Mouse (Mus musculus): ENCODE measurements around the gene Dgkg.

Gene Dgkg

DNA sequence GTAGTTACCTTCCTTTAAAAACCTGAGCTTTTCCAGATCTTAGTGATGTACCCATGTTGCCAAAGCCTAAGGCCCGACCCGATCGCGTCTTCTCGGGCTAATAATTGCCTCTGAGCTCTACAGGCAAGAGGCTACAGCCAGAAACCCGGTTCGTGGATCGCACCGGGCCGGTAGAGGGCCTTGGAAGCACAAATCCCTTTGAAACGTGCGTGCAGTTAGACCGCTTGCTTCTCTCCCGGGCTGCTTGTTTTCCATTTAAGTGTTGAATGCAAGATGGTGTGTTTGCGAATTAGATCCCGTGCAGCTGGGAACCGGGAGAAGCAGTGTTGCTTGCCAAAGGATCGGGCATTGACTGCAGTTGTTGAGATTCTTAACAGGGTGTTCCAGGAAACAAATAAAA, 216.8 kb downstream of the Dgkg start:
- peak in 1 of 2 experiments; percentile 7 for DNase-seq (ENCODE audit: low read depth in 2 of 2, low spot score in 2 of 2)

DNA sequence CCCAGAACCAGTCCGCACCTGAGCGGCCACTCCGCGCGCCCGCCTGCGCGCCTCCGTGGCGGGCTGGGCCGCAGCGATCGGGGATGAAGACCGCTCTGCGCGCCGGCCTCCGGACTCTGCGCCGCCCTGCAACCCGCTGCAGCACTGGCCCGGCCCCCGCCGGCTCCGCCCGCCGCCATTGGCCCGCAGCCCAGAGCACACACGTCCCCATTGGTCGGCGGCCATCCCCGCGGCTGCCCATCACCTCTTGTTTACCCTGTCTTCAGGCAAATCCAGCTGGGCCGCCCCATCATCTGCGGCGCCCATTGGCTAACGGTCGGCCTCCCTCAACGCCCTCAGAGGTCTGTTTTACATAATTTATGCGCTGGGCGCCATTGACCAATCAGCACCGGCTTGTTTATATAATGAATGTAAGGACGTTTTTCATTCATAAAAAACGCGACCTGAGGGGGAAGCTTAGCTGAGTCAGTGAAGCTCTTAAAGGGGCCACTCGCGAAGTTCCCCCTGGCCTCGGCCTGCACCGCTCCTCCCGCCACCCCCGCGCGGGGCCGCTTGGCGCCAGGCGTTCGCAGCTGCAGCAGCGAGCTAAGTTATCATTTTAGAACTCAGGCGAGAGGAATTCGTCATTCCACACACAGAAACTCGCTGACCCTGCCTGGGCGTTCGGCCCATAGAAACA, 217.4 kb downstream of the Dgkg start, which contains the start of gene Etv5:
Gene Etv5 (minus strand): TSS at position 221 of the 679 bp plus-strand sequence.
- DNase-seq (ENCODE audit: low read depth in 2 of 2, low spot score in 2 of 2) = peak; percentile 95 to 96

DNA sequence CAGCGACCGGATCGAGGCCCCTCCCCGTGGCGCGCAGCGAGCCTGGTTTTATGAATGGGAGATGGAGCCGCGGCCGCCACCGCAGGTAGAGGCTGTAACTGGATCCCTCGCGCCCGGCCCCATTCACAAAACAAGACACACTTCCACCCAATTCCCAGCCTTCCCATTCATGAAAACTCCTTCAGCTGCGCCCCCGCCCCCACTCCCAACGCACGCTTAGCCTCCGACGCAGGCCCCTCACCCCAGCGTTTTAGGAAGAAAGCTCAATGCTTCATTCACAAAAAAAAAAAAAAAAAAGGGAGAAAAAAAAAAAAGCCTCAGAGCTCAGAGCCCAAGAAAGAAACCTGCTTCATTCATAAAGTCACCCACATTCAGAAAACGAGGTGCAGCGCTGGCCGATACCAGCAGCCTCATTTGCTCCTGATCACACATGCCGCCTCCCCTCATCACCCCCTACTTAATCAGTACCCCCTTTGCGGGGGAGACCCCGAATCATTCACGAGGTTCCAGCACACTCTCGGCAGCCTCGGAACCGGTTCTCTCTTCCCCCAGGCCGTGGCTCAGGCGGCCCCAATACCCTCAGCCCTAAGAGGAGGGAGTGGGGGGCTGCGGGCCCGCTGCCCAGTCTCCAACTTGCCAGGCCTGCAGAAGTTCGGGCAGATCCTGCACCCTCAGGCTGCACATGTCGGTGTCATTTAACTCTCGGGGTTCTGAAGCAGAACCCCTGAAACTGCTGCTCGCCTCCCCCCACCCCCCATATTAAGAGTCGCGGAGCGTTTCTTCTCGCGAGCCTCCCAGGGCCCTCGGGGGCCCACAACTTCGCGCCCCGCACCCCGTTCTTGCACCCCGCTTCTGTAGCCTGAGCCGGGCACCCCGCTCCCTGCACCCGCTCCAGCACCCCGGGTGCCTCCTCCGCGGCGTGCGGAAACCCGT, 218.3 kb downstream of the Dgkg start:
- peak in 1 of 2 experiments; percentile 24 for DNase-seq (ENCODE audit: low read depth in 2 of 2, low spot score in 2 of 2)

DNA sequence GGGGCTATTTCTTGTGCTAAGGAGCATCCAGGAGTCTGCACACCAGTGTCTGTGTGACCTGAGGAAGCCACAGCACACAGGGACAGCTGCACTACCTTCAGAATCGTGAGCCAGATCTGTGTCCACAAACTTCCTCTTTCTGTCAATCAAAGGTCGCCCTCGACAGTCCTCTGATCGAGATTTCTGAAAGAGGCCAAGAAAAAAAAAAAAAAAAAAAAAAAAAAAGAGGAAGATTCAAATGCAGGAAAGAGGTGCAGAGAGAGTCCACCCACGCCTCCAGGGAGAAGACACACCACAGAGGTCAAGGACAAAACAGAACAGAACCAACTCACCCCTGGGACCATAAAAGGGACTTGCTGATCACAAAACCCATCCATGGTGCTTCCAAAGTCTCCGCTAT, 220.9 kb downstream of the Dgkg start:
- no peak for DNase-seq (ENCODE audit: low read depth in 2 of 2, low spot score in 2 of 2)

DNA sequence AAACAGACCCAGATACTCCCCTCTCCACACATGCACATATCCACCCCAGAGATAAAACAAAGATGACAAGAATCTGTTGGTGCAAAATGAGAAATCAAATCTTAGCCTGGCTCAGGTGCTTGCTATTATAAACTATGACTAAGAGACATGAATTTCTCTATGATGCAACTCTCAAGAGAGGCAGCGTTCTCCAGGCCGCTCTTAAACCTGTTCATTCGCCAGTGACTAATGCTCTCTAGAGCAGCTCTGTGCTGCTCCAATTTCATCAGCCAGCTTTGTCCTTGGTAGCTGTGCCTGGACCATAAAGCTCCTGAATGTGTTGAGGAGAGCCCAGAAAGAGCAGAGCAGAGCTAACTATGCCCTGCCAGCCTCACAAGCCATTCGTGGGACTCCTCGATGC, 222.5 kb downstream of the Dgkg start:
- no peak for DNase-seq (ENCODE audit: low read depth in 2 of 2, low spot score in 2 of 2)

DNA sequence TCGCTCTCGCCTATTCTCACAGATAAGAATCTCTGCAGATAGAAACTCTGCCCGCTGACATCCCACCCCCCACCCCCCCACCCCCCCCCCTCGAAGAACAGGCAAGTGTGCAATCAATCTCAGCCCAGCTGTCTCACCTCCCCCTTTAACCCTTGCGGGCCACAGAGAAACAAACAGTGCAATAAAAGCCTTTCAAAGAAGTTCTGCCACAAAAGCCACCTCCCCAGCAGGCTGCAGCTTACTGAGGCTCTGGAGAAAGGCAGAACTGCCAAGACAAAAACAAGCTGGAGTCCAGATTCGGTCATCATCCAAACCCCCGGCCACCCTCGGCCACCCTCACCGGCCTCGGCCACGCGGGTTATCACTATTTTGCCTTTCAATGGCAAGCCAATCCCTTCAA, 223.1 kb downstream of the Dgkg start:
- no peak for DNase-seq (ENCODE audit: low read depth in 2 of 2, low spot score in 2 of 2)

DNA sequence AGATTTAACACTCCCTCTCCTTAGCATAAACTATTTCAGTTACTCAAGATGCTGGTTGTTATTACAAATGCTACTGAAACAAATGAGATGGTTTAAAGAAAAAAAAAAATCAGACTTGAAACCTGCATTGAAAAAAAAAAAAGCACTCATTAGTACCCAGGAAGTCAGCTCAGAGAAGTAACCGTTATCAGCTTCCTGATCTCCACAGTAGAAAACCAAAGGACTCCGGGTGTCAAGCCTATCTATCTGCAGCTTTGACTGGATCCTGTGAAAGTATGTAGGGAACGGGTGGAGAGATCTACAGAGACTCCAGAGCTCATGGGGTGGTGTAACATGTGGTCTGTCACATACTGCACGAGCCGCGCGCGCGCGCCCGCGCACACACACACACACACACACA, 225.2 kb downstream of the Dgkg start:
- no peak for DNase-seq (ENCODE audit: low read depth in 2 of 2, low spot score in 2 of 2)

DNA sequence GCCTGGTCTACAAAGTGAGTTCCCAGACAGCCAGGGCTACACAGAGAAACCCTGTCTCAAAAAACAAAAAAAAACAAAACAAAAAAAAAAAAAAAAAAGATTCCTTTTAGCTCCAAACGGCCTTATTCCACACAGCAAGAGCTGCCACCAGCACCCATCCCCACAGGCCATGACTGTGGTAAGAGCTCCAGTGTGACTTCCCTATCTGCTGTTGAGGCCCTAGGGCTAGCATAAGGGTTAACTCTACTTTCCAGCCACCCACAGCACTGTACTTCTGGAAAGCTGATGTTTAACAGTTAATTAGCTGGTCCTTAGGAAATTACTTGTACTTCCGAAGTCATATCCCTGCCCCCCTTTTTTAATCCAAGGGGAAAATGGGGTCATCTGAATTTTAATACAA, 225.7 kb downstream of the Dgkg start:
- no peak for DNase-seq (ENCODE audit: low read depth in 2 of 2, low spot score in 2 of 2)

DNA sequence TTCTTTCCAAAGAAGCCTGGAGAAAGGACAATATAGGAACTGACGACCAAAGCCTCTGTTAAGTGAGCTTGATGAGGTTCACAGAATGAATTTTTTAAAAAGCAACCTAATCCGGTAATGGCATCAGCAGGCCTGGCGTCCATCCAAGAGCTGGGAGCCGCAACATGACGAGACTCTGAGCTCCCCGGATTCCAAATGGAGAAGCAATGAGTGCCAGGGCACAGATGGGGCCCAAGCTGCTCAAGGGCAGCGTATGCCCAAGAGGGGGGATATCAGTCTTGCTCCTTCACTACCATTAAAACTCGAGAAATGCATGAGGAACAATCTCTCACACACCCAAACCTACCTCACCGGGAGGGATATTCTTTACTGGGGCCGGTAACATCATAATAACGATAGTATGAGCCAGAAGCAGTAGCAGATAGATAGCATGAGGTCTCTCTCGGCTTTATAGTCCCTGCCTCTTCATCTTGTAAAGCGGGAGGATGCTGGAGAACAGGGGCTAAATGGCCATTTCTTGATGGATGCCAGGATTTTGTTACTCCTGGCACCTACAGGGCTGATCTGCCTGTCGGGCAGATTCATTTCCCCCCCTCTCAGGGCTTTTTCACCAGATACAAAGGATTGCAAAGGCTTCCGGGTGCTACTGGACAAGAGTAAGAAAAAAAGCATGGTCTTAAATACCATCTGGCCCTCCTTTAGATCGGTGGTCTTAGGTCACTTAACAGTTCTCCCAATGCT, 226.6 kb downstream of the Dgkg start:
- no peak for DNase-seq (ENCODE audit: low read depth in 2 of 2, low spot score in 2 of 2)

DNA sequence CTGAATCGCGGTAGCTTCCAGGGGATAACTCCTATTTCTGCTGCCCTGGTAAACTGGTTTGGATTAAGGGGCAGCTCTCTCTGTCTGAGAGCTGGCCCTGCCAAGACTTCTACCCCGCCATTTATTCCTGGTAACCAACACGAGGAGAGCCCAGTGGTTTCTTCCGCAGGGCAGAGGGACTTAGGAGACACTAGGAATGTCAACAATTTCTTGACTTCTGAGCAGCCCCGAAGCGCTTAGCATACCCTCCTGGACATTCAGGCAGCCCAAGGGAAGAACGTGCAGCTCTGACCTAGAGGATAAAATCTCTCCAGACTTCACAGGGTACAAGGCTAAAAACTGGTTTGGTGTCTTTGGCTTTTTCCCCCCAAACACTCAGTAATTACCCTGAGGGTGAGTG, 227.6 kb downstream of the Dgkg start:
- no peak for DNase-seq (ENCODE audit: low read depth in 2 of 2, low spot score in 2 of 2)

DNA sequence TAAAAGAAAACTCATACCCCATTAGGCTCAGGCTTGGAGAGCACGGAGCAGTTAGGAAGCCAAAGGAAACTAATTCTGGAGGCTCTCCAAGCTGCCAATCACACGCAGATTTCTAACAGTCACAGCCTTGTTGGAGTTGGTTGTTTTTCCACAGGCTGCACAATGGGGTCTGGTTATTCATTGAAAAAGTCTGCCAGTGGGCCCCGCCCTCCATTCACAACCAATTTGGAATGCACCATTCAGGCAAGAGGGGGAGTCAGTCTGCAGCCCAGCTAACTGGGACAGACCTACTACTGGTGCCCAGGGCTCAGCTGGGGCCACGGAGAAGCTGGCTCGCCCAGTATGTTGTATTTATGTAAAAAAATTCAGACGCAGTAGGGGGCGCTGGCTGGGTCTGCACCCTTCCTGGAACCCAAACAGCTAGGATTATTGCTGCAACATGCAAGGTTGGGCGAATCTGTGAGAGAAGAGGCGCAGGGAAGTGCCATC, 228.1 kb downstream of the Dgkg start:
- no peak for DNase-seq (ENCODE audit: low read depth in 2 of 2, low spot score in 2 of 2)

DNA sequence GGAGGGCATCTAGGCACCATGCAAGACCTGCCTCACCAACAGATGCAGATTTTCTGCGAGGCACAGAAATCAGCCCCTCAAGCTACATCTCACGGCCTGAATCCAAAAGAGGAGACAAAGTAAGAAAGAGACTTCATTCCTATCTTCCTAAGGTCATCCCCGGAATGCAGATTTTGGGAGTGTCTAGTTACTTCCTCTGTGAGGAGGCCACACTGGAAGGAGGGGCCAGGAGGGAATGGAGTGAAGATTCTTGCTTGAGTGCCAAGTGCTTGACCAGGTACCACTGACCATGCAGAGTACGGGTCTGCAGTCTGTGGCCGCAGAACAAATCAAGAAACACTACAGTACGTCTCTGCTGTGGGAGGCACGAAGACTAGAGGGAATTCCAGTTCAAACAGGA, 230.2 kb downstream of the Dgkg start:
- no peak for DNase-seq (ENCODE audit: low read depth in 2 of 2, low spot score in 2 of 2)

DNA sequence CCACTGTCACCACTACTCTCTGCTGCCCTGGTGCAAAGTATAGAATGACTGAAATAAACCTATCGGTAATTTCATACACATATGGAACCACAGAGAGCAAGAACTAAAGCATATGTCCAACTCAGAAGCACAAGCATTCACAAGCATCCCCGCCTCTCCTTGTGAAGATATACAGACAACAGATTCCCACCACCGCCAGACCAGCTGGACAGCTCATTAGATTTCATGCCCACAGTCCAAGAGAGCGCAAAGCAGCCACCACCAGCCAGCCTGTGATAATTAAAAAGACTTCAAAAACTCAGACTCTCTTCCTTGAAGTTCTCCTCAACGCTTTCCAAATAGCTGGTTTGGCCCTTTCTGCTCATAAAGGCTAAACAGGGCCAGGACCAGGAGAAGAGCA, 234.8 kb downstream of the Dgkg start:
- DNase-seq (ENCODE audit: low read depth in 2 of 2, low spot score in 2 of 2) = no peak

All from CD8-positive naive resting alpha-beta T cell, adult 2 months (primary cell).